Mouse (Mus musculus): ENCODE data around the gene Gatb. TPM values are rescaled to one million over a fixed set of nuclear protein-coding genes. Genes with fewer than 3 reads are reported as not detected.

The Gatb gene
- total and polyA plus RNA-seq, 3 experiments = 8.4 to 23.3 (median 19.5) TPM

DNA sequence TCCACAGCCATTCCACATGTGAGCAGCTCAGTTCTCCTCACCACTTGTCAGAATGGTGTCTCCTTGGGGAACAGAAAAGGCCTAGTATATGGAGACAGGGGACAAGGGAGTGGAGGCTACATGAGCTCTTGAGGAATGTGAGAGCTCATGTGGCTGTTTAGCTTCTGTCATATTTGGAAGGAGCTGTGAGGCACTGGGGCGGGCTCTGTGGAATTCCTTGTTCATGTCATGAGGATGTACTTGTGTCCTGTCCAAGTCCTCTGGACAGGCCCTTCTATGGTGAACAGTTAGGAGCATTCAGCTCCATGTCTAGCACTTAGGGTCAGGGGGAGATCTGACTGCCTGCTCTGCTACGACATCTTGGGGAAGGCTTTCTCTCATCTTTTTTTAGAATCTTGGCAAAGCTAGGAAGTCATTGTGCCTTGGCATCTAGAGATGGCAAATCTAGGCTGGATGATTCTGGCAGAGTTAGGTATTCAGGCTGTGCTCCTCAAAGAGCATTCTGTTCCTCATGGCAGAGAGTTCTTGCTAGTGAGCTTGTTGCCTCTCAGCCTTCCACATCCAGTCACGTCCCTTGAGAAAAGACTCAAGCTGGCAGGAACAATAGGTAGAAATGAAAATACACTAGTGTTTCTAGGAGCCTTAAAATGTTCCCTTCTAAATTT, 16.3 kb downstream of the Gatb start:
- no peaks in the 10 kb centered on the region for H3K27me3 ChIP-seq (ENCODE audit: insufficient read depth, low read length)
- H3K36me3 ChIP-seq (replicated peaks) = peaks cover 36% of the 10 kb centered on the region
- H3K9me3 ChIP-seq (replicated peaks) = no peaks in the 10 kb centered on the region
- no peak overlapping the region; the same call in 1 of the 2 replicates for H3K4me3 ChIP-seq (ENCODE audit: low read depth, low read length)
- no peak for ATAC-seq (ENCODE audit: extremely low read depth, insufficient number of reproducible peaks, low FRiP score, poor library complexity, severe bottlenecking)
- peaks cover 82% of the 10 kb centered on the region for H3K4me1 ChIP-seq (ENCODE audit: insufficient read depth, low read depth, low read length)
- DNase-seq (ENCODE audit: low spot score) = no peak
- TF ChIP-seq GATA2 (IDR thresholded peaks at IDR 0.05; ENCODE audit: borderline replicate concordance, low read depth, low read length) (no peak), POLR2AphosphoS5 (IDR thresholded peaks at IDR 0.05; ENCODE audit: insufficient replicate concordance, low read depth, low read length) (no peak), TAL1 (conservative IDR thresholded peaks at IDR 0.05; ENCODE audit: low read depth, low read length) (no peak), GATA1 (IDR thresholded peaks at IDR 0.05; ENCODE audit: borderline replicate concordance, low read length) (no peak), CTCF (IDR thresholded peaks at IDR 0.05; ENCODE audit: low read depth, low read length) (no peak)

DNA sequence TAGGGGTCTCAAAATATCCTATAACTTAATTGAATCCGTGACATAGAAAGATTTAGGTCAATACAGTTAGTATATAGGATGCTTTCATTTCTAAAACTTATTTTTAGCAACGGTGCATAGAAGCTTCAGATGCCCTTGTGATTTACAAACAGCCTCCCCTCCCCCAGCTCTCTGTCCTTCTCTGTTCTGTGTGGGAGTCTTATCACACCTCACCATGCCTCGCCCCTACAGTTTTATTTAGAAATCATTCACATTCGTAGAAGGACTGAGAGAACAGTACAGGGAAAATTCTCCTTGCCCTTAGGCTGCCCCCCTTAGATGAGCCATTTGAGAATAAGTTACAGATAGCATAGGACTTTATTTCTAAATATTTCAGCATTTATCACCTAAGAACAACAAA, 18.1 kb downstream of the Gatb start:
- no peak overlapping the region for H3K4me3 ChIP-seq (ENCODE audit: low read depth, low read length)
- peak; percentile 83 for ATAC-seq (ENCODE audit: extremely low read depth, insufficient number of reproducible peaks, low FRiP score, poor library complexity, severe bottlenecking)
- TF ChIP-seq POLR2AphosphoS5 (IDR thresholded peaks at IDR 0.05; ENCODE audit: insufficient replicate concordance, low read depth, low read length) (no peak), GATA2 (IDR thresholded peaks at IDR 0.05; ENCODE audit: borderline replicate concordance, low read depth, low read length) (no peak), TAL1 (conservative IDR thresholded peaks at IDR 0.05; ENCODE audit: low read depth, low read length) (peak; percentile 76), GATA1 (IDR thresholded peaks at IDR 0.05; ENCODE audit: borderline replicate concordance, low read length) (no peak), CTCF (IDR thresholded peaks at IDR 0.05; ENCODE audit: low read depth, low read length) (no peak)
- peaks cover 41% of the 10 kb centered on the region for H3K36me3 ChIP-seq (replicated peaks)
- peaks cover 66% of the 10 kb centered on the region for H3K4me1 ChIP-seq (ENCODE audit: insufficient read depth, low read depth, low read length)
- H3K27me3 ChIP-seq (ENCODE audit: insufficient read depth, low read length) = no peaks in the 10 kb centered on the region
- H3K9me3 ChIP-seq (replicated peaks) = no peaks in the 10 kb centered on the region
- DNase-seq (ENCODE audit: low spot score) = peak; percentile 47

DNA sequence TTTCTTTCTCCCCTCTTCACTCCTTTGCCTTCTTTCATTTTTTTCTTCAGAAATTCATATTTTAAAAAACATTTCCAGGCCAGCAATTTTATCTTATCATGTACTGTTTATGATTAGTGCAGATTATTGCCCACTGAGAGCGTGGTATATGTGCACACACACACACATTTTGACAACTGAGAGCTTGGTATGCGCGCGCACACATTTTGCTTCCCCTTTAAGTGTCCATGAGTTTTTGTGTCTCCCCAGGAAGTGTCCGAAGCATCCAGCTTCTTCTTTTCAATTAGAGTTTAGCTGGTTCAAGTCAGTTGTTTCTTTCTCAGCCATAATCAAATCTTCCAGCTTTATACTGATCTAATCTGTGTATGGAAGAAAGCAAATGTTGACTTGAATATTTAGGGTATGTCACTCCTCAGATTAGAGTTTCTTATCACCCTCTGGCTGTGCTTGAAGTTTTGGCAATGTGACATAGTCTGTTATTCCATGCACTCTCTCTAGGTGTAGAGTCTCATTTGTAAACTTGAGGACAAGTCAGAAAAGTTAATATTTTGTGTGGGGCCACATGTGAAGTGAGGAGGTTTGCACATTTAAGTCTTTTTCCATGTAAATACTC, 18.8 kb downstream of the Gatb start:
- peak; percentile 38 for ATAC-seq (ENCODE audit: extremely low read depth, insufficient number of reproducible peaks, low FRiP score, poor library complexity, severe bottlenecking)
- peaks cover 59% of the 10 kb centered on the region for H3K4me1 ChIP-seq (ENCODE audit: insufficient read depth, low read depth, low read length)
- H3K27me3 ChIP-seq (ENCODE audit: insufficient read depth, low read length) = no peaks in the 10 kb centered on the region
- H3K4me3 ChIP-seq (ENCODE audit: low read depth, low read length) = no peak overlapping the region; the same call in 1 of the 2 replicates
- TF ChIP-seq GATA1 (IDR thresholded peaks at IDR 0.05; ENCODE audit: borderline replicate concordance, low read length) = no peak
- TF ChIP-seq TAL1 (conservative IDR thresholded peaks at IDR 0.05; ENCODE audit: low read depth, low read length) = no peak
- H3K36me3 ChIP-seq (replicated peaks) = peaks cover 36% of the 10 kb centered on the region
- peak; percentile 37 for DNase-seq (ENCODE audit: low spot score)
- H3K9me3 ChIP-seq (replicated peaks) = no peaks in the 10 kb centered on the region

DNA sequence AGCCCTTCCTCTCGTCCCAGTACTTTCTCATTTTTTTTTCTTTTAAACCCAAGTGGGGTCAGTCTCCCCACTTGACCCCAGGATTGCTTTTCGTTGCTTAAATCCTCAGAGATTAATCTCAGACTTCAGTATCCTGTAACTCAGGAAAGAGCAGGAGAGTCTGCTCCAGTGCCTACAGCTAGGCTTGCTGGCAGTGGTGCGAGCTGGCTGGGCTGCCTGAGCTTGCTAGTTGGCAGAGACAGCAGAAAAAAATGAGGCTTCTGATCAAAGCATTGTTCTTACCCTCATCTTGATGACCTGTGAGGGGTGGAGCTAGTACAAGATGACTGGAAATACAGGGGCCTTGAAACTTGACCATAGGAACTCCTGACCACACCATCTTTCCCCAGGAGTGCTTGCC, 20.5 kb downstream of the Gatb start:
- Histone ChIP-seq H3K4me1 (ENCODE audit: insufficient read depth, low read depth, low read length) (peaks cover 45% of the 10 kb centered on the region), H3K4me3 (ENCODE audit: low read depth, low read length) (no peak overlapping the region), H3K36me3 (replicated peaks) (peaks cover 37% of the 10 kb centered on the region), H3K27me3 (ENCODE audit: insufficient read depth, low read length) (no peaks in the 10 kb centered on the region), H3K9me3 (replicated peaks) (no peaks in the 10 kb centered on the region)
- DNase-seq (ENCODE audit: low spot score) = no peak
- no peak for ATAC-seq (ENCODE audit: extremely low read depth, insufficient number of reproducible peaks, low FRiP score, poor library complexity, severe bottlenecking)
- TF ChIP-seq CTCF (IDR thresholded peaks at IDR 0.05; ENCODE audit: low read depth, low read length) = no peak
- no peak for TF ChIP-seq GATA1 (IDR thresholded peaks at IDR 0.05; ENCODE audit: borderline replicate concordance, low read length)
- TF ChIP-seq GATA2 (IDR thresholded peaks at IDR 0.05; ENCODE audit: borderline replicate concordance, low read depth, low read length) = no peak

DNA sequence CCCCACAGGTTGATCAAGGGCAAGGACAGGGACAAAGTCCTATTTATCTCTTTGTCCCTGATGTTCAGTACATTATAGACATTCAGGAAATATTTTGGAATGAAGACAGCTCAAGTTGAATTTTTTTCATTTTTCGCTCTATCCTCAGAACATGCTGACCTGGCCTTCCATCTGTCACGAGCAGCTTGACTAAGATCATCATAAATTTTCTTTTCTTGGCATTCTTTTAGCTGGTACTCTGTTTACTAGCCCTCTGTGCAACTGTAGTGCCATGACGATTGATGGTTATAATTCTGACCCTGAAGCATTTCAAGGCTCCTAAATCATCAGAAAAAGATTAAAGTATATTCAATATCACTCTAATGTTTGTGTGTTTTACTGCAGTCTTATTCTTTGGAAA, 25.6 kb downstream of the Gatb start:
- Histone ChIP-seq H3K27me3 (ENCODE audit: insufficient read depth, low read length) (no peaks in the 10 kb centered on the region), H3K4me1 (ENCODE audit: insufficient read depth, low read depth, low read length) (peaks cover 16% of the 10 kb centered on the region; the same call in 1 of the 2 replicates), H3K9me3 (replicated peaks) (no peaks in the 10 kb centered on the region), H3K4me3 (ENCODE audit: low read depth, low read length) (no peak overlapping the region), H3K36me3 (replicated peaks) (peaks cover 40% of the 10 kb centered on the region)
- ATAC-seq (ENCODE audit: extremely low read depth, insufficient number of reproducible peaks, low FRiP score, poor library complexity, severe bottlenecking) (no peak), DNase-seq (ENCODE audit: low spot score) (no peak)
- TF ChIP-seq GATA2 (IDR thresholded peaks at IDR 0.05; ENCODE audit: borderline replicate concordance, low read depth, low read length) (no peak), GATA1 (IDR thresholded peaks at IDR 0.05; ENCODE audit: borderline replicate concordance, low read length) (no peak)

DNA sequence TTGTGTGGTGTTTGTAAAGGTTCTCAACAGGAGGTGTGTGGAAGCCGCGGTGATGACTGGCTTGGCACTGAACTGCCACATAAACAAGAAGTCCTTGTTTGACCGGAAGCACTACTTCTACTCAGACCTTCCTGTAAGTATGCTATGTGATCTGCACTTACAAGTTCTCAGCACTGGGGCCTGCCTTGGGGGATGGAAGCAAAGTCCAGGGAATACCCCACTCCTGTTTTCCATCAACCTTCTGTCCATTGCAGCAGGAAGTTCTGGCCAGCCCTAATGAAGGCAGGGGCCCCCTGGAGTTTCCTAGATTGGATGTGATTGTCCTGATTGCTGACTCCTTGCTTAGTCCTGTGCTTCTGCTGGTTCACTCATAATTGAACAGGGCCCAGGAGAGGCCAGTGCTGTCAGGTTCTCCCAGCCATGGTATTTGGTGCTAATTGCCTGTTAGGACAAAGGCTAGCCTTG, 28.0 kb downstream of the Gatb start:
- H3K9me3 ChIP-seq (replicated peaks) = no peaks in the 10 kb centered on the region
- H3K4me3 ChIP-seq (ENCODE audit: low read depth, low read length) = no peak overlapping the region
- no peaks in the 10 kb centered on the region for H3K27me3 ChIP-seq (ENCODE audit: insufficient read depth, low read length)
- H3K36me3 ChIP-seq (replicated peaks) = peaks cover 49% of the 10 kb centered on the region
- H3K4me1 ChIP-seq (ENCODE audit: insufficient read depth, low read depth, low read length) = peaks cover 11% of the 10 kb centered on the region; the same call in 1 of the 2 replicates
- no peak for TF ChIP-seq POLR2AphosphoS5 (IDR thresholded peaks at IDR 0.05; ENCODE audit: insufficient replicate concordance, low read depth, low read length)
- TF ChIP-seq GATA2 (IDR thresholded peaks at IDR 0.05; ENCODE audit: borderline replicate concordance, low read depth, low read length) = no peak
- no peak for TF ChIP-seq CTCF (IDR thresholded peaks at IDR 0.05; ENCODE audit: low read depth, low read length)
- TF ChIP-seq GATA1 (IDR thresholded peaks at IDR 0.05; ENCODE audit: borderline replicate concordance, low read length) = no peak
- no peak for TF ChIP-seq TAL1 (conservative IDR thresholded peaks at IDR 0.05; ENCODE audit: low read depth, low read length)
- ATAC-seq (ENCODE audit: extremely low read depth, insufficient number of reproducible peaks, low FRiP score, poor library complexity, severe bottlenecking) = no peak
- no peak for DNase-seq (ENCODE audit: low spot score)
